Mouse (Mus musculus) heart, postnatal 0 days (tissue): Measurements from ENCODE around the gene Hsdl1.

Experiments used
- CTCF ChIP-seq: IDR thresholded peaks from 2 replicates; pipeline ENCODE4 v1.5.1; 2016; ENCODE audit warnings: antibody characterized with exemption, control low read depth, low read depth
- EP300 ChIP-seq: IDR thresholded peaks from 2 replicates; pipeline ENCODE4 v1.6.1; 2016; ENCODE audit warnings: antibody characterized with exemption, low read depth

GRCm38 (mm10) chr8:119531973-119532372 lies 43.0 kb downstream of the Hsdl1 start:
- no peak for TF ChIP-seq EP300
- TF ChIP-seq CTCF: no peak
